Mouse (Mus musculus) kidney, embryonic 16.5 days (tissue): Measurements from ENCODE around the gene Plaur. TPM values are rescaled to one million over a fixed set of nuclear protein-coding genes. Genes with fewer than 3 reads are reported as not detected.

ENCODE experiments used
- ATAC-seq: fragments of 200-750 bp; cut with Nextera tagmentation; 2 replicates; pipeline ENCODE4 v1.8.0; 2017; ENCODE audit warnings: moderate TSS enrichment; ENCODE audit not compliant: low FRiP score, low TSS enrichment
- H3K27ac ChIP-seq: fragments of 300-500 bp; sonication (generic); 2 replicates; pipeline ENCODE4 v1.5.1; 2014; ENCODE audit warnings: low read length
- H3K27me3 ChIP-seq: fragments of 300-500 bp; sonication (generic); 2 replicates; pipeline ENCODE4 v1.6.1; 2014; ENCODE audit warnings: low read length, control low read depth, mixed read lengths; ENCODE audit not compliant: insufficient read depth
- H3K36me3 ChIP-seq: fragments of 300-500 bp; sonication (generic); 2 replicates; pipeline ENCODE4 v1.6.1; 2014; ENCODE audit warnings: low read length, control low read depth, mixed read lengths; ENCODE audit not compliant: insufficient read depth
- H3K4me1 ChIP-seq: fragments of 300-500 bp; sonication (generic); 2 replicates; pipeline ENCODE4 v1.6.1; 2014; ENCODE audit warnings: low read length, control low read depth, mixed read lengths; ENCODE audit not compliant: insufficient read depth
- H3K4me2 ChIP-seq: fragments of 300-500 bp; sonication (generic); replicated peaks from 2 replicates; pipeline ENCODE4 v1.6.1; 2014; ENCODE audit warnings: low read depth, low read length
- H3K4me3 ChIP-seq: fragments of 300-500 bp; sonication (generic); 2 replicates; pipeline ENCODE4 v1.5.1; 2014; ENCODE audit warnings: mild to moderate bottlenecking, low read length
- H3K9ac ChIP-seq: fragments of 300-500 bp; sonication (generic); replicated peaks from 2 replicates; pipeline ENCODE4 v1.6.1; 2014; ENCODE audit warnings: low read length
- H3K9me3 ChIP-seq: fragments of 300-500 bp; sonication (generic); 2 replicates; pipeline ENCODE4 v1.6.1; 2016; ENCODE audit warnings: low read length, control low read depth
- WGBS: fragments of 180-500 bp; shearing (Covaris S2); extraction: QIAGEN DNeasy Blood & Tissue Kit; methylation state at CpG from one replicate; pipeline ENCODE4 v1.1.7; 2014; 5-methylcytosine and 5-hydroxymethylcytosine counted together
- polyA plus RNA-seq: library from polyadenylated mRNA; unstranded; fragments of >200 nt; fragmentation: Nextera tagmentation; extraction: Ambion mirVana; gene quantifications from 2 replicates; pipeline ENCODE4 v1.2.1, GENCODE M21; 2015

Plaur gene
- polyA plus RNA-seq, 1 experiment from 2014 or later, result 18.5 TPM

GRCm38 (mm10) chr7:24474811-24475506 lies 12.7 kb downstream of the Plaur start:
- H3K4me3 ChIP-seq, result no peak overlapping the region
- no peak; the same call in 1 of the 2 replicates for ATAC-seq
- H3K9me3 ChIP-seq, result 0 out of 2 replicates have a peak, but pooled peaks cover 3% of the 10 kb centered on the region
- H3K36me3 ChIP-seq, result peaks cover 7% of the 10 kb centered on the region; the same call in 1 of the 2 replicates
- no peak overlapping the region for H3K27ac ChIP-seq
- no peak overlapping the region for H3K9ac ChIP-seq
- H3K27me3 ChIP-seq, result no peaks in the 10 kb centered on the region
- H3K4me2 ChIP-seq, result no peak overlapping the region
- WGBS, result 43% methylated on average over 21 of the region's 21 CpGs
- H3K4me1 ChIP-seq, result no peaks in the 10 kb centered on the region

- no peak for ATAC-seq
- Histone ChIP-seq H3K27me3 (peaks cover 3% of the 10 kb centered on the region; the same call in 1 of the 2 replicates), H3K36me3 (peaks cover 7% of the 10 kb centered on the region; the same call in 1 of the 2 replicates), H3K4me1 (peaks cover 4% of the 10 kb centered on the region; the same call in 1 of the 2 replicates), H3K9me3 (0 out of 2 replicates have a peak, but pooled peaks cover 3% of the 10 kb centered on the region), H3K4me2 (no peak overlapping the region), H3K27ac (no peak overlapping the region), H3K4me3 (no peak overlapping the region), H3K9ac (no peak overlapping the region)
- WGBS, result 81% methylated on average over 8 of the region's 8 CpGs
Measured at GRCm38 (mm10) chr7:24476338-24476737, 14.1 kb downstream of the Plaur start.

- ATAC-seq, result no peak
- Histone ChIP-seq H3K9ac (no peak overlapping the region), H3K27ac (no peak overlapping the region), H3K9me3 (0 out of 2 replicates have a peak, but pooled peaks cover 3% of the 10 kb centered on the region), H3K4me2 (no peak overlapping the region), H3K36me3 (peaks cover 7% of the 10 kb centered on the region; the same call in 1 of the 2 replicates), H3K4me1 (peaks cover 8% of the 10 kb centered on the region; the same call in 1 of the 2 replicates), H3K27me3 (peaks cover 6% of the 10 kb centered on the region; the same call in 1 of the 2 replicates), H3K4me3 (no peak overlapping the region)
- 79% methylated on average over 7 of the region's 7 CpGs for WGBS
Measured at GRCm38 (mm10) chr7:24476856-24477255, 14.6 kb downstream of the Plaur start.

GRCm38 (mm10) chr7:24478911-24479310 lies 16.6 kb downstream of the Plaur start:
- Histone ChIP-seq H3K36me3 (no peaks in the 10 kb centered on the region), H3K4me3 (no peak overlapping the region), H3K9me3 (no peaks in the 10 kb centered on the region), H3K27ac (no peak overlapping the region), H3K9ac (no peak overlapping the region), H3K4me1 (peaks cover 8% of the 10 kb centered on the region; the same call in 1 of the 2 replicates), H3K27me3 (peaks cover 12% of the 10 kb centered on the region), H3K4me2 (no peak overlapping the region)
- ATAC-seq, result no peak
- WGBS, result 83% methylated on average over 5 of the region's 5 CpGs

GRCm38 (mm10) chr7:24479685-24480084 lies 17.4 kb downstream of the Plaur start:
- Histone ChIP-seq H3K27ac (no peak overlapping the region), H3K27me3 (peaks cover 12% of the 10 kb centered on the region), H3K9ac (no peak overlapping the region), H3K4me1 (peaks cover 8% of the 10 kb centered on the region; the same call in 1 of the 2 replicates), H3K36me3 (no peaks in the 10 kb centered on the region), H3K4me2 (no peak overlapping the region), H3K4me3 (no peak overlapping the region), H3K9me3 (no peaks in the 10 kb centered on the region)
- WGBS, result 85% methylated on average over 2 of the region's 2 CpGs
- ATAC-seq, result no peak

- Histone ChIP-seq H3K9me3 (no peaks in the 10 kb centered on the region), H3K9ac (no peak overlapping the region), H3K27me3 (peaks cover 12% of the 10 kb centered on the region), H3K27ac (no peak overlapping the region), H3K4me2 (no peak overlapping the region), H3K4me3 (no peak overlapping the region), H3K4me1 (peaks cover 8% of the 10 kb centered on the region; the same call in 1 of the 2 replicates), H3K36me3 (no peaks in the 10 kb centered on the region)
- 51% methylated on average over 18 of the region's 18 CpGs for WGBS
- no peak for ATAC-seq
Measured at GRCm38 (mm10) chr7:24480121-24480941, 18.0 kb downstream of the Plaur start.

DNA sequence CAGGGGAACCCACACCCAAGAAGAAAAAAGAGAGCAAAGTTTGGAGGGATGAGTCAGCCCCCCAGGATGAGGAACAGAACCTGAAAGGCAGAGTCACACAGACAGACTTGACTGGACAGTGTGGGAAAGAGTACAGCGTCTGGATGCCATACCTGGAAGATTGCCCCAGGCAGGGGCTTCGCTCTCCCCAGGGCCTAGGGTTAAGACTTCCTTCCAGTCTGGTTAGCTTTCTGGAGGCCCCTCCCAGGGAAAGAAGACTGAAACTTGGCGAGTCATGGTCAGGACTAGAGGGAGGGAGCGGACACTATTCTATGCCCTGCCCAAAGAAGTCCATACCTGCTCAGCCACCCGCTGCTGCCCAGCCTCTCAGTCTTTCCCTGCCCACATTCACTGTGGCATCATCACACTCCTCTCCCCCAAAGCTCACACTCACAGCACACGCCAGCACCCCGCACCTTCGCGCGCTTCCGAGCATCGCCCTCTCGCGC lies 18.7 kb downstream of the Plaur start:
- H3K4me3 ChIP-seq, result peak overlapping the region; percentile 71
- H3K27me3 ChIP-seq, result peaks cover 12% of the 10 kb centered on the region
- WGBS, result 16% methylated on average over 14 of the region's 14 CpGs
- peak overlapping the region; percentile 72 for H3K9ac ChIP-seq
- H3K4me2 ChIP-seq, result peak overlapping the region; percentile 99
- H3K27ac ChIP-seq, result no peak overlapping the region
- H3K36me3 ChIP-seq, result no peaks in the 10 kb centered on the region
- no peaks in the 10 kb centered on the region for H3K9me3 ChIP-seq
- ATAC-seq, result peak; percentile 43
- peaks cover 8% of the 10 kb centered on the region; the same call in 1 of the 2 replicates for H3K4me1 ChIP-seq

GRCm38 (mm10) chr7:24481474-24482207 lies 19.4 kb downstream of the Plaur start, which contains the start of gene Cadm4:
Cadm4 (plus strand) TSS chr7:24482023.
- Histone ChIP-seq H3K4me2 (peak within 1 kb of the TSS; percentile 99), H3K9ac (peak within 1 kb of the TSS; percentile 72), H3K4me3 (peak within 1 kb of the TSS; percentile 71), H3K27ac (no peak within 1 kb of the TSS), H3K9me3 (no peaks in the 10 kb centered on the region), H3K4me1 (peaks cover 14% of the 10 kb centered on the region), H3K36me3 (no peaks in the 10 kb centered on the region), H3K27me3 (peaks cover 12% of the 10 kb centered on the region)
- peak; percentile 83 for ATAC-seq
- WGBS, result under 1% methylated on average over 50 of the region's 83 CpGs
